Mouse (Mus musculus): ENCODE data around the gene Sec22c. TPM values are rescaled to one million over a fixed set of nuclear protein-coding genes. Genes with fewer than 3 reads are reported as not detected.

Sec22c gene
- polyA plus RNA-seq, 1 experiment from 2014 or later, result 19.8 TPM

- no peaks in the 10 kb centered on the region for H3K36me3 ChIP-seq (ENCODE audit: control insufficient read depth, insufficient read depth, low read length)
- no peaks in the 10 kb centered on the region for H3K9me3 ChIP-seq (ENCODE audit: control insufficient read depth, low read length)
- WGBS, result 55% methylated on average over 3 of the region's 3 CpGs
- peaks cover 6% of the 10 kb centered on the region; the same call in 1 of the 2 replicates for H3K4me1 ChIP-seq (ENCODE audit: control insufficient read depth, insufficient read depth, low read length)
- H3K27me3 ChIP-seq (ENCODE audit: control insufficient read depth, insufficient read depth, low read length), result peaks cover 17% of the 10 kb centered on the region
- H3K4me3 ChIP-seq (ENCODE audit: low read depth, low read length), result no peak overlapping the region
- H3K9ac ChIP-seq (replicated peaks; ENCODE audit: low read depth, low read length), result no peak overlapping the region
- no peak for ATAC-seq (ENCODE audit: low read depth)
- no peak overlapping the region for H3K27ac ChIP-seq (ENCODE audit: low read depth, low read length)
- no peak overlapping the region for H3K4me2 ChIP-seq (ENCODE audit: low read depth, low read length)
Observed at GRCm38 (mm10) chr9:121644855-121645254, 60.4 kb downstream of the Sec22c start.

- Histone ChIP-seq H3K9ac (replicated peaks; ENCODE audit: low read depth, low read length) (peak within 1 kb of the TSS; percentile 48), H3K27ac (ENCODE audit: low read depth, low read length) (no peak within 1 kb of the TSS), H3K9me3 (ENCODE audit: control insufficient read depth, low read length) (no peaks in the 10 kb centered on the region), H3K4me1 (ENCODE audit: control insufficient read depth, insufficient read depth, low read length) (peaks cover 6% of the 10 kb centered on the region; the same call in 1 of the 2 replicates), H3K4me3 (ENCODE audit: low read depth, low read length) (peak within 1 kb of the TSS; percentile 42), H3K4me2 (ENCODE audit: low read depth, low read length) (peak within 1 kb of the TSS; percentile 83), H3K27me3 (ENCODE audit: control insufficient read depth, insufficient read depth, low read length) (peaks cover 22% of the 10 kb centered on the region), H3K36me3 (ENCODE audit: control insufficient read depth, insufficient read depth, low read length) (no peaks in the 10 kb centered on the region)
- ATAC-seq (ENCODE audit: low read depth), result peak; percentile 92
- WGBS, result 0% methylated on average over 72 of the region's 79 CpGs
Observed at GRCm38 (mm10) chr9:121642401-121643181, 62.7 kb downstream of the Sec22c start, which contains the start of gene Vipr1. Gene Vipr1, plus strand, starts transcription at chr9:121642716.

- Histone ChIP-seq H3K27me3 (ENCODE audit: control insufficient read depth, insufficient read depth, low read length) (peaks cover 22% of the 10 kb centered on the region), H3K36me3 (ENCODE audit: control insufficient read depth, insufficient read depth, low read length) (no peaks in the 10 kb centered on the region), H3K4me1 (ENCODE audit: control insufficient read depth, insufficient read depth, low read length) (peaks cover 6% of the 10 kb centered on the region; the same call in 1 of the 2 replicates), H3K9me3 (ENCODE audit: control insufficient read depth, low read length) (no peaks in the 10 kb centered on the region), H3K4me3 (ENCODE audit: low read depth, low read length) (peak within 1 kb of the TSS; percentile 42), H3K27ac (ENCODE audit: low read depth, low read length) (no peak within 1 kb of the TSS), H3K9ac (replicated peaks; ENCODE audit: low read depth, low read length) (peak within 1 kb of the TSS; percentile 48), H3K4me2 (ENCODE audit: low read depth, low read length) (peak within 1 kb of the TSS; percentile 83)
- ATAC-seq (ENCODE audit: low read depth), result peak; percentile 74
- WGBS, result 0% methylated on average over 26 of the region's 26 CpGs
Observed at GRCm38 (mm10) chr9:121642001-121642400, 63.3 kb downstream of the Sec22c start, which contains the start of gene Lyzl4. Gene Lyzl4, minus strand, starts transcription at chr9:121642096.

- Histone ChIP-seq H3K4me1 (ENCODE audit: control insufficient read depth, insufficient read depth, low read length) (peaks cover 6% of the 10 kb centered on the region; the same call in 1 of the 2 replicates), H3K36me3 (ENCODE audit: control insufficient read depth, insufficient read depth, low read length) (no peaks in the 10 kb centered on the region), H3K4me2 (ENCODE audit: low read depth, low read length) (peak overlapping the region; percentile 83), H3K27ac (ENCODE audit: low read depth, low read length) (no peak overlapping the region), H3K9me3 (ENCODE audit: control insufficient read depth, low read length) (no peaks in the 10 kb centered on the region), H3K4me3 (ENCODE audit: low read depth, low read length) (peak overlapping the region; percentile 42), H3K27me3 (ENCODE audit: control insufficient read depth, insufficient read depth, low read length) (peaks cover 22% of the 10 kb centered on the region), H3K9ac (replicated peaks; ENCODE audit: low read depth, low read length) (peak overlapping the region; percentile 30)
- no peak for ATAC-seq (ENCODE audit: low read depth)
- WGBS, result 14% methylated on average over 27 of the region's 27 CpGs
Observed at GRCm38 (mm10) chr9:121641235-121641915, 63.9 kb downstream of the Sec22c start.

- Histone ChIP-seq H3K27ac (ENCODE audit: low read depth, low read length) (no peak overlapping the region), H3K27me3 (ENCODE audit: control insufficient read depth, insufficient read depth, low read length) (peaks cover 22% of the 10 kb centered on the region), H3K9me3 (ENCODE audit: control insufficient read depth, low read length) (no peaks in the 10 kb centered on the region), H3K36me3 (ENCODE audit: control insufficient read depth, insufficient read depth, low read length) (no peaks in the 10 kb centered on the region), H3K4me1 (ENCODE audit: control insufficient read depth, insufficient read depth, low read length) (peaks cover 6% of the 10 kb centered on the region; the same call in 1 of the 2 replicates), H3K9ac (replicated peaks; ENCODE audit: low read depth, low read length) (no peak overlapping the region), H3K4me3 (ENCODE audit: low read depth, low read length) (no peak overlapping the region), H3K4me2 (ENCODE audit: low read depth, low read length) (no peak overlapping the region)
- ATAC-seq (ENCODE audit: low read depth), result no peak
- 46% methylated on average over 16 of the region's 16 CpGs for WGBS
Observed at GRCm38 (mm10) chr9:121639790-121640189, 65.5 kb downstream of the Sec22c start.

GRCm38 (mm10) chr9:121635835-121636576 is 69.3 kb downstream of the Sec22c start:
- Histone ChIP-seq H3K27me3 (ENCODE audit: control insufficient read depth, insufficient read depth, low read length) (peaks cover 7% of the 10 kb centered on the region), H3K4me2 (ENCODE audit: low read depth, low read length) (no peak overlapping the region), H3K4me3 (ENCODE audit: low read depth, low read length) (no peak overlapping the region), H3K27ac (ENCODE audit: low read depth, low read length) (no peak overlapping the region), H3K36me3 (ENCODE audit: control insufficient read depth, insufficient read depth, low read length) (no peaks in the 10 kb centered on the region), H3K4me1 (ENCODE audit: control insufficient read depth, insufficient read depth, low read length) (no peaks in the 10 kb centered on the region), H3K9me3 (ENCODE audit: control insufficient read depth, low read length) (no peaks in the 10 kb centered on the region), H3K9ac (replicated peaks; ENCODE audit: low read depth, low read length) (no peak overlapping the region)
- no peak for ATAC-seq (ENCODE audit: low read depth)
- WGBS, result 53% methylated on average over 7 of the region's 7 CpGs

- H3K9me3 ChIP-seq (ENCODE audit: control insufficient read depth, low read length), result no peaks in the 10 kb centered on the region
- no peak overlapping the region for H3K4me2 ChIP-seq (ENCODE audit: low read depth, low read length)
- H3K4me1 ChIP-seq (ENCODE audit: control insufficient read depth, insufficient read depth, low read length), result no peaks in the 10 kb centered on the region
- ATAC-seq (ENCODE audit: low read depth), result no peak
- no peaks in the 10 kb centered on the region for H3K36me3 ChIP-seq (ENCODE audit: control insufficient read depth, insufficient read depth, low read length)
- WGBS, result 80% methylated on average over 6 of the region's 6 CpGs
- no peak overlapping the region for H3K9ac ChIP-seq (replicated peaks; ENCODE audit: low read depth, low read length)
- H3K27ac ChIP-seq (ENCODE audit: low read depth, low read length), result no peak overlapping the region
- H3K27me3 ChIP-seq (ENCODE audit: control insufficient read depth, insufficient read depth, low read length), result no peaks in the 10 kb centered on the region
- H3K4me3 ChIP-seq (ENCODE audit: low read depth, low read length), result no peak overlapping the region
Observed at GRCm38 (mm10) chr9:121633306-121633705, 72.0 kb downstream of the Sec22c start.

GRCm38 (mm10) chr9:121632891-121633290 is 72.4 kb downstream of the Sec22c start:
- no peak overlapping the region for H3K4me3 ChIP-seq (ENCODE audit: low read depth, low read length)
- H3K27ac ChIP-seq (ENCODE audit: low read depth, low read length), result no peak overlapping the region
- no peaks in the 10 kb centered on the region for H3K27me3 ChIP-seq (ENCODE audit: control insufficient read depth, insufficient read depth, low read length)
- H3K9ac ChIP-seq (replicated peaks; ENCODE audit: low read depth, low read length), result no peak overlapping the region
- H3K4me2 ChIP-seq (ENCODE audit: low read depth, low read length), result no peak overlapping the region
- H3K9me3 ChIP-seq (ENCODE audit: control insufficient read depth, low read length), result no peaks in the 10 kb centered on the region
- WGBS, result 89% methylated on average over 10 of the region's 10 CpGs
- no peaks in the 10 kb centered on the region for H3K4me1 ChIP-seq (ENCODE audit: control insufficient read depth, insufficient read depth, low read length)
- ATAC-seq (ENCODE audit: low read depth), result no peak
- H3K36me3 ChIP-seq (ENCODE audit: control insufficient read depth, insufficient read depth, low read length), result no peaks in the 10 kb centered on the region
